Mouse (Mus musculus) megakaryocyte-erythroid progenitor cell, adult 5 weeks (primary cell): Measurements from ENCODE around the gene Col4a1. TPM values are rescaled to one million over a fixed set of nuclear protein-coding genes. Genes with fewer than 3 reads are reported as not detected.

ENCODE experiments used
- polyA plus RNA-seq: library from polyadenylated mRNA; stranded (reverse); fragments of >175 nt; gene quantifications from 2 replicates; pipeline ENCODE4 v1.2.3, GENCODE M21; 2012

Gene Col4a1
- 3.2 and 4.6 TPM in 2 replicates for polyA plus RNA-seq

DNA sequence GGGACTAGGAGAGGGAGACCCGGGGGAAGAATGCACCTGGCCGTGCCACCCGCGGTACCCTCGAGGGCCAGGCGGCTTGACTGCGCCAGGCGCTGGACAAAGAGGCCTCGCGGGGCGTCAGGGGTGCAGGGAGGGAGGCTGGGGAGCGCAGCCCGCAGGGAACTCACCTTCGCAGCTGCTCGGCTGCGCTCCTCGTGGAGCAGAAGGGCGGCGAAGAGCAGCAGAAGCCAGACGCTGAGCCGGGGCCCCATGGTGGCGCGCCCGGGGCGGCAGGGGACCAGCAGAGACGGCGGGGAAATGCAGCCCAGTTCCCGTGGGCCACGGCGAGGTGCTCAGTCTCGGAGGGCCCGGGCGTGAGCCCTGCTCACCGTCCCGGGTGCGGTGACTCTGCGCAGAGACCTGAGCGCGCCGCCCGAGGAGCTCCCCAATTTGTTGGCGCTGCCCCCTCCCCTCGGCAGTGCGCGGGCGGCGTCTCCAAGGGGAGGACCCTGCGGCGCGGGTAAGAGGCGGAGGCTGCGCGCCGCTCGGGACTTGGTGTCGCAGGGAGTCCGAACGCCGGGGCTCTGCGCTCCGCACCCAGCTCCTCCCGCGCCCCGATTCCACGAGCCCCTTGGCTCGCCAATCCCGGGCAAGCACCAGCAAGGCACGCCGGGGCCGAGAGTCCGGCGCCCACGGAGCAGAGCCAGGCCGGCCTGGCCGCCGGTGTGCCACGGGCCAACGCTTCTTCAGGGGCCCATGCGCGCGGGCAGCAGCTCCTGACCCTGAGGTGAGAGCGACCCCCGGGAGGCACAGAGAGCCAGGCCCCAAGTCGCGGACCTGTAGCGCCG is at the start of gene Col4a1, which contains the start of gene Col4a2:
Col4a1 (minus strand) TSS at position 478 of the 827 bp plus-strand sequence.
Col4a2 (plus strand) TSS at position 457 of the 827 bp plus-strand sequence.

Other genes starting within 250 kb of the Col4a1 start
- gene Col4a2, start within 50 bp of the Col4a1 start, polyA plus RNA-seq, result 2.6 and 3.5 TPM in 2 replicates
- gene Rab20, start 165.9 kb upstream of the Col4a1 start, polyA plus RNA-seq, result 4.8 and 6.0 TPM in 2 replicates
- 47.5 and 56.8 TPM in 2 replicates for gene Naxd, start 184.7 kb upstream of the Col4a1 start, polyA plus RNA-seq
- gene Cars2, start 238.0 kb upstream of the Col4a1 start, polyA plus RNA-seq, result 36.0 and 37.7 TPM in 2 replicates
- gene Ing1, start 242.7 kb upstream of the Col4a1 start, polyA plus RNA-seq, result 66.6 and 94.6 TPM in 2 replicates